Mouse (Mus musculus) heart, adult 2 months (tissue): ENCODE measurements around the gene Macrod2. TPM values are rescaled to one million over a fixed set of nuclear protein-coding genes. Genes with fewer than 3 reads are reported as not detected.

Experiments used
- DNase-seq, 2 experiments: peaks; one replicate each; pipeline ENCODE4 v3.0.0; 2021
- H3K27ac ChIP-seq: fragments of 200-600 bp; 2 replicates; pipeline ENCODE4 v1.8.1; 2022
- H3K27me3 ChIP-seq: fragments of 200-500 bp; 2 replicates; pipeline ENCODE4 v1.6.1; 2012; ENCODE audit warnings: mild to moderate bottlenecking, low read length, inconsistent platforms, mixed read lengths; ENCODE audit not compliant: control insufficient read depth, insufficient read depth
- H3K36me3 ChIP-seq: fragments of 200-500 bp; 2 replicates; pipeline ENCODE4 v1.6.1; 2012; ENCODE audit warnings: low read length, inconsistent platforms; ENCODE audit not compliant: control insufficient read depth, insufficient read depth
- H3K4me1 ChIP-seq: fragments of 200-500 bp; 2 replicates; pipeline ENCODE4 v1.6.1; 2011; ENCODE audit warnings: low read length; ENCODE audit not compliant: control insufficient read depth, insufficient read depth
- H3K4me3 ChIP-seq: fragments of 200-600 bp; 2 replicates; pipeline ENCODE4 v1.8.1; 2022
- H3K79me2 ChIP-seq: fragments of 200-500 bp; replicated peaks from 2 replicates; pipeline ENCODE4 v1.6.1; 2012; ENCODE audit warnings: mild to moderate bottlenecking, inconsistent platforms, low read length, moderate library complexity, mixed read lengths; ENCODE audit not compliant: control insufficient read depth, insufficient read depth
- H3K9ac ChIP-seq: fragments of 200-500 bp; 2 replicates; pipeline ENCODE4 v1.6.1; 2012; ENCODE audit warnings: low read depth, mild to moderate bottlenecking, control low read depth, inconsistent platforms, low read length, mixed read lengths
- CTCF ChIP-seq: fragments of 200-600 bp; IDR thresholded peaks from 2 replicates; pipeline ENCODE4 v1.8.1; 2022; ENCODE audit warnings: antibody characterized with exemption, mild to moderate bottlenecking, moderate library complexity
- EP300 ChIP-seq: fragments of 200-500 bp; IDR thresholded peaks from 2 replicates; pipeline ENCODE4 v1.6.1; 2011; ENCODE audit warnings: low read depth, low read length, control low read depth; ENCODE audit not compliant: insufficient read depth
- POLR2A ChIP-seq: fragments of 200-500 bp; IDR thresholded peaks from 2 replicates; pipeline ENCODE4 v1.6.1; 2011; ENCODE audit warnings: mild to moderate bottlenecking, low read depth, low read length, control low read depth; ENCODE audit not compliant: insufficient read depth
- WGBS: fragments of 180-500 bp; shearing (Covaris S2); methylation state at CpG from one replicate; pipeline ENCODE4 v1.1.7; 2018; 5-methylcytosine and 5-hydroxymethylcytosine counted together
- intact Hi-C: fragments of 180-260 bp; cut with DNase I; formaldehyde crosslinking; loops from one replicate; pipeline ENCODE4 v1.15.1; 2025
- polyA plus RNA-seq: library from polyadenylated mRNA; depleted of rRNA; stranded (reverse); fragments of >200 nt; gene quantifications from 2 replicates; pipeline ENCODE4 v1.2.3, GENCODE M21; 2012
- total RNA-seq, 2 experiments: library from RNA; stranded (reverse); gene quantifications; 2 replicates each; pipeline ENCODE4 v1.2.3; 2021

Gene Macrod2
- total and polyA plus RNA-seq, 3 experiments = 2.3 to 9.7 (median 8.5) TPM

- H3K9ac ChIP-seq = no peak overlapping the region
- no peaks in the 10 kb centered on the region for H3K4me1 ChIP-seq
- H3K27ac ChIP-seq = no peak overlapping the region
- no peak for DNase-seq
- H3K4me3 ChIP-seq = no peak overlapping the region
- intact Hi-C loops = no loop called here
- H3K79me2 ChIP-seq = no peaks in the 10 kb centered on the region
- no peaks in the 10 kb centered on the region for H3K27me3 ChIP-seq
- 54% methylated on average over 2 of the region's 2 CpGs for WGBS
- H3K36me3 ChIP-seq = no peaks in the 10 kb centered on the region
- TF ChIP-seq CTCF (no peak), EP300 (no peak), POLR2A (no peak)
Measured at GRCm38 (mm10) chr2:140970181-140970580, 575.1 kb downstream of the Macrod2 start.

GRCm38 (mm10) chr2:140971845-140972244, 576.7 kb downstream of the Macrod2 start:
- intact Hi-C loops = no loop called here
- no peaks in the 10 kb centered on the region for H3K4me1 ChIP-seq
- H3K4me3 ChIP-seq = no peak overlapping the region
- no peak for DNase-seq
- H3K36me3 ChIP-seq = no peaks in the 10 kb centered on the region
- TF ChIP-seq CTCF = no peak
- no peak for TF ChIP-seq POLR2A
- no peak for TF ChIP-seq EP300
- no peak overlapping the region for H3K27ac ChIP-seq
- no peaks in the 10 kb centered on the region for H3K79me2 ChIP-seq
- WGBS = 70% methylated on average over 5 of the region's 5 CpGs
- H3K27me3 ChIP-seq = no peaks in the 10 kb centered on the region
- no peak overlapping the region for H3K9ac ChIP-seq

GRCm38 (mm10) chr2:140985670-140986372, 590.7 kb downstream of the Macrod2 start:
- no peaks in the 10 kb centered on the region for H3K4me1 ChIP-seq
- H3K36me3 ChIP-seq = no peaks in the 10 kb centered on the region
- intact Hi-C loops = no loop called here
- TF ChIP-seq POLR2A (no peak), EP300 (no peak)
- no peaks in the 10 kb centered on the region for H3K27me3 ChIP-seq
- no peak for DNase-seq
- no peak overlapping the region for H3K27ac ChIP-seq
- no peak overlapping the region for H3K9ac ChIP-seq
- 87% methylated on average over 3 of the region's 3 CpGs for WGBS
- no peaks in the 10 kb centered on the region for H3K79me2 ChIP-seq
- H3K4me3 ChIP-seq = no peak overlapping the region

- H3K27me3 ChIP-seq = no peaks in the 10 kb centered on the region
- no peak overlapping the region for H3K27ac ChIP-seq
- no peak for TF ChIP-seq POLR2A
- TF ChIP-seq EP300 = no peak
- 90% methylated on average over 5 of the region's 5 CpGs for WGBS
- H3K9ac ChIP-seq = no peak overlapping the region
- H3K4me3 ChIP-seq = no peak overlapping the region
- no peaks in the 10 kb centered on the region for H3K79me2 ChIP-seq
- DNase-seq = no peak
- intact Hi-C loops = no loop called here
- H3K4me1 ChIP-seq = no peaks in the 10 kb centered on the region
- no peaks in the 10 kb centered on the region for H3K36me3 ChIP-seq
Measured at GRCm38 (mm10) chr2:141003846-141004245, 608.7 kb downstream of the Macrod2 start.

GRCm38 (mm10) chr2:141004326-141004725, 609.2 kb downstream of the Macrod2 start:
- intact Hi-C loops = no loop called here
- H3K9ac ChIP-seq = no peak overlapping the region
- no peaks in the 10 kb centered on the region for H3K36me3 ChIP-seq
- WGBS = 80% methylated on average over 3 of the region's 3 CpGs
- no peaks in the 10 kb centered on the region for H3K79me2 ChIP-seq
- no peak overlapping the region for H3K27ac ChIP-seq
- no peak for DNase-seq
- no peak overlapping the region for H3K4me3 ChIP-seq
- TF ChIP-seq POLR2A (no peak), EP300 (no peak), CTCF (no peak)
- H3K27me3 ChIP-seq = no peaks in the 10 kb centered on the region
- H3K4me1 ChIP-seq = no peaks in the 10 kb centered on the region

- WGBS = 87% methylated on average over 6 of the region's 6 CpGs
- intact Hi-C loops = no loop called here
Measured at GRCm38 (mm10) chr2:141005616-141006015, 610.5 kb downstream of the Macrod2 start.

More at GRCm38 (mm10) chr2:141005616-141006015, 610.5 kb downstream of the Macrod2 start:
- no peaks in the 10 kb centered on the region for H3K4me1 ChIP-seq
- no peaks in the 10 kb centered on the region for H3K36me3 ChIP-seq
- no peak overlapping the region for H3K4me3 ChIP-seq
- no peak for DNase-seq
- TF ChIP-seq EP300 (no peak), CTCF (no peak), POLR2A (no peak)
- H3K27ac ChIP-seq = no peak overlapping the region
- H3K9ac ChIP-seq = no peak overlapping the region
- H3K27me3 ChIP-seq = no peaks in the 10 kb centered on the region
- no peaks in the 10 kb centered on the region for H3K79me2 ChIP-seq
